Mouse (Mus musculus): ENCODE results near the gene Col13a1. TPM values are rescaled to one million over a fixed set of nuclear protein-coding genes. Genes with fewer than 3 reads are reported as not detected.

The Col13a1 gene
- polyA plus RNA-seq, 2 experiments = 0.39 to 0.79 TPM

DNA sequence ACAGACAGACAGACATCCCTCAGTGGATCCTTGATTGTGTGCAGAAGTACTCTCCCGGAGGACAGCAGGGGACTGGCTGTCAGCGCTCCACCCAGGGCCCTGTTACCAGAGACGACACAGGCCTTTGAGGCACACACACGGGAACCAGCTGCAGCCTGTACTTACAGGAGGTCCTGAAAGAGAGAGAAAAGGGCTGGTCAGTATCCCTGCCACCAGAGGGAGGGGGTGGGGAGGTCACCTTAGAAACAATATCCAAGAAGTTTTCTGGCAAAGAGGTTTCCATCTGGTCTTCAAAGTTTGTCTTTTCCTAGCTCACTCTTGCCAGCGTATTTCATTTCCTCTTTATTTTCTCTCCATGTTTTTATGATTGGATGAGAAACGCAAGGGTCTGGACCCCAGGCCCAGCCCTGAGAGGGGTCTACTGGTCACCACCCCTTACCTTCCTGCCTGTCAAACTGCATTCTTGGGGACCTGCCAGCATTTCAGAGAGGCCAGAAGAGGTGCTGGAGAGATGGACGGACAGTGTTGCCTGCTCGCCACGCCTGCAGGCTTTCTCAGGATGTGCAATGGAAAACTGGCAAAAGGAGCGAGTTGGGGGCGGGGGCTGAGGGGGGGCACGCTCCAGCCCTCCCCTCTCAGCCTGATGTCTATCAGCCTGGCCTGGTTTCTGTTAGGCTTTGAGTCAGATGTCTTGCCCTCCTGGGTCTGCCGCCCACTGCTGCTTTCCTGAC, 58.8 kb downstream of the Col13a1 start:
- ATAC-seq (ENCODE audit: insufficient read depth) (no peak), DNase-seq (ENCODE audit: low read depth in 3 of 3, low spot score in 3 of 3) (no peak)
- Histone ChIP-seq H3K4me2 (ENCODE audit: low read depth) (no peak overlapping the region), H3K9me3 (ENCODE audit: control insufficient read depth, low read length) (no peaks in the 10 kb centered on the region), H3K4me1 (replicated peaks; ENCODE audit: control insufficient read depth in 2 of 2, insufficient read depth in 2 of 2, low read length in 1 of 2) (no peaks in the 10 kb centered on the region), H3K27me3 (ENCODE audit: control insufficient read depth, insufficient read depth, low read length) (no peaks in the 10 kb centered on the region), H3K9ac (replicated peaks) (no peak overlapping the region), H3K27ac (no peak overlapping the region), H3K36me3 (replicated peaks; ENCODE audit: control insufficient read depth, insufficient read depth, low read depth) (no peaks in the 10 kb centered on the region), H3K4me3 (ENCODE audit: insufficient read depth in 1 of 2, low read depth in 2 of 2, low read length in 2 of 2) (no peak overlapping the region)
- 43% methylated on average over 13 of the region's 13 CpGs for WGBS (ENCODE audit: insufficient replicate concordance)
- no peak for TF ChIP-seq CTCF (IDR thresholded peaks at IDR 0.05; ENCODE audit: low read depth)
- TF ChIP-seq EP300 (IDR thresholded peaks at IDR 0.05; ENCODE audit: low read depth) = no peak

DNA sequence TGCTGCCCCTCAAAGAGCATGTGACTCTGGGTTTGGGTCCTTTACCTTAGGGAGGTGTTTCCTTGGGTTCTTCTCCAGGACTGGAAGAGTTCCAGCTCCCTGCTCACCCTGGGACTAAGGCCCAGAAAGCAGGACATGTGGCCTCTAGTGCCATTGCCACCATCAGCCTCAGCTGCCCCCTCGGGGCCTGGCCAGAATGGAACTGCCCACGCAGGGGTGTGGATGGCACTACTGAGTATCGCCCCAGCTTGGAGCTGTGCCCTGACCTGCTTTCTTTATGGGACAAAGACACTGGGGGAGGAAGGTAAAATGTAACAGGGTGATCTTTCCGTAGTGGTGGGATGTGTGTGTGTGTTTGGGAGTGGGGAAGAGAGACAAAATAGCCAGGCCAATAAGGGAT, 59.4 kb downstream of the Col13a1 start:
- Histone ChIP-seq H3K27ac (no peak overlapping the region), H3K9ac (replicated peaks) (no peak overlapping the region), H3K9me3 (ENCODE audit: control insufficient read depth, low read length) (no peaks in the 10 kb centered on the region), H3K4me2 (ENCODE audit: low read depth) (no peak overlapping the region), H3K36me3 (replicated peaks; ENCODE audit: control insufficient read depth, insufficient read depth, low read depth) (no peaks in the 10 kb centered on the region), H3K27me3 (ENCODE audit: control insufficient read depth, insufficient read depth, low read length) (no peaks in the 10 kb centered on the region), H3K4me3 (ENCODE audit: insufficient read depth in 1 of 2, low read depth in 2 of 2, low read length in 2 of 2) (no peak overlapping the region), H3K4me1 (replicated peaks; ENCODE audit: control insufficient read depth in 2 of 2, insufficient read depth in 2 of 2, low read length in 1 of 2) (no peaks in the 10 kb centered on the region)
- 72% methylated on average over 4 of the region's 4 CpGs for WGBS (ENCODE audit: insufficient replicate concordance)
- no peak for DNase-seq (ENCODE audit: low read depth in 3 of 3, low spot score in 3 of 3)
- TF ChIP-seq CTCF (IDR thresholded peaks at IDR 0.05; ENCODE audit: low read depth) = no peak
- TF ChIP-seq EP300 (IDR thresholded peaks at IDR 0.05; ENCODE audit: low read depth) = no peak
- no peak for ATAC-seq (ENCODE audit: insufficient read depth)

DNA sequence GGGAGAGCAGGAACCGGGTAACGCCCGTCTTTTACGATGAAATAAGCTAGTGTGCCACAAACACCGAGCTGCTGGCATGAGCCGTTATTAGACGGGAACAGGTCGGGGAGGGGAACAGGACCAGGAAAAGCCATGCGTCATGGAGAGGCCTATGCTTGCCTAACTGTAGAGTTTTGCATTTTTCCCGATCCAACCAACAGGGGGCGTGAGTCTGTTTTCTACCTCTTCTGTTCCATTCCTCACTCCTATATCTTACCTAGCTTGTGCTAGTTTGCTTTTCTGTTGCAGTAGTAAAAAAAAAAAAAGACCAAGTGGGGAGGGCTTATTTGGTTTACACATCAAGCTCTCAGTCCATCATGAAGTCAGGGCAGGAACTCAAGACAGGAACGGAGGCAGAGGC, 61.8 kb downstream of the Col13a1 start:
- no peaks in the 10 kb centered on the region for H3K36me3 ChIP-seq (replicated peaks; ENCODE audit: control insufficient read depth, insufficient read depth, low read depth)
- WGBS (ENCODE audit: insufficient replicate concordance) = 82% methylated on average over 12 of the region's 12 CpGs
- ATAC-seq (ENCODE audit: insufficient read depth) = no peak
- H3K4me3 ChIP-seq (ENCODE audit: insufficient read depth in 1 of 2, low read depth in 2 of 2, low read length in 2 of 2) = no peak overlapping the region
- DNase-seq (ENCODE audit: low read depth in 3 of 3, low spot score in 3 of 3) = no peak
- no peak overlapping the region for H3K9ac ChIP-seq (replicated peaks)
- H3K9me3 ChIP-seq (ENCODE audit: control insufficient read depth, low read length) = no peaks in the 10 kb centered on the region
- H3K27me3 ChIP-seq (ENCODE audit: control insufficient read depth, insufficient read depth, low read length) = no peaks in the 10 kb centered on the region
- no peaks in the 10 kb centered on the region for H3K4me1 ChIP-seq (replicated peaks; ENCODE audit: control insufficient read depth in 2 of 2, insufficient read depth in 2 of 2, low read length in 1 of 2)
- TF ChIP-seq CTCF (IDR thresholded peaks at IDR 0.05; ENCODE audit: low read depth) (no peak), EP300 (IDR thresholded peaks at IDR 0.05; ENCODE audit: low read depth) (no peak)
- no peak overlapping the region for H3K4me2 ChIP-seq (ENCODE audit: low read depth)
- no peak overlapping the region for H3K27ac ChIP-seq

DNA sequence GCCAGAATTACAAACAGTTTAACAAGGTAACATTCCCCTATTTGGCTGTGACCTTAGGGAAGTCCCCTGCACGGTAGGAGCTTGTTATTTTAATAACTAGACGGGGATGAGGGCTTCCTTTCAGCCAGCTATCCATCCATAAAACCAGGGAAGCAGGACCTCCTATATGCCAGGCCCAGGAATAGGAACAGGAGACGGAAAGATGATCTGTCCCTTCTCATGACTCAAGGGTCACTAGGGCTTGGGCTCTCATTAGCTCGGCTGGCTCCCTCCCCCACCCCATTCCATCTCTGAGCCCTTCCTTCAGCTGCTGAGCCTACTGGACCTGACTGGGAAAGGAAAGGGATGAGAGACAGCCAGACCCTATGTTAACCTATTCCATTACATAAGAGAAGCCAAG, 67.1 kb downstream of the Col13a1 start:
- DNase-seq (ENCODE audit: low read depth in 3 of 3, low spot score in 3 of 3) = no peak
- H3K27me3 ChIP-seq (ENCODE audit: control insufficient read depth, insufficient read depth, low read length) = no peaks in the 10 kb centered on the region
- H3K9ac ChIP-seq (replicated peaks) = no peak overlapping the region
- H3K27ac ChIP-seq = no peak overlapping the region
- TF ChIP-seq EP300 (IDR thresholded peaks at IDR 0.05; ENCODE audit: low read depth) (no peak), CTCF (IDR thresholded peaks at IDR 0.05; ENCODE audit: low read depth) (no peak)
- no peak overlapping the region for H3K4me2 ChIP-seq (ENCODE audit: low read depth)
- ATAC-seq (ENCODE audit: insufficient read depth) = no peak
- no peak overlapping the region for H3K4me3 ChIP-seq (ENCODE audit: insufficient read depth in 1 of 2, low read depth in 2 of 2, low read length in 2 of 2)
- 54% methylated on average over 4 of the region's 4 CpGs for WGBS (ENCODE audit: insufficient replicate concordance)
- no peaks in the 10 kb centered on the region for H3K36me3 ChIP-seq (replicated peaks; ENCODE audit: control insufficient read depth, insufficient read depth, low read depth)
- no peaks in the 10 kb centered on the region for H3K9me3 ChIP-seq (ENCODE audit: control insufficient read depth, low read length)
- no peaks in the 10 kb centered on the region for H3K4me1 ChIP-seq (replicated peaks; ENCODE audit: control insufficient read depth in 2 of 2, insufficient read depth in 2 of 2, low read length in 1 of 2)

DNA sequence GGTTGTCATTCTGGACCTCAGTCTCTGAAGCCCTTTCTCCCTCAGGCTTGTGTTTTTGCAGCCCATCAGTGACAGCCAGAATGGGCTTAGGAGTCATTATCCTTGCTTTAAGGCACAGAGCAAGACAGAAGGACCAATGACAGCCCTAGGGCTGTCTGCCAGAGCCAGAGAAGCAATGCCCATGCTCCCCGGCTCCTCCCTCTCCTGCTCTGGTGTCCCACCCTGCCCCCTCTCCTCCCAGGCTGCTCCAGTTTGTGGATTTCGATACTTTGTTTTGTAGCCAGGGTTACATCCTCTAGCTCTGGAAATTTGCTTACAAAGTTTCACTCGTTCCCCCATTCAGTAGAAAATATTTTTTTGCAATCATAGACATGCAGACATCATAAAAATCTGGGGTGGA, 69.9 kb downstream of the Col13a1 start:
- DNase-seq (ENCODE audit: low read depth in 3 of 3, low spot score in 3 of 3) (no peak), ATAC-seq (ENCODE audit: insufficient read depth) (no peak)
- no peak overlapping the region for H3K4me3 ChIP-seq (ENCODE audit: insufficient read depth in 1 of 2, low read depth in 2 of 2, low read length in 2 of 2)
- H3K36me3 ChIP-seq (replicated peaks; ENCODE audit: control insufficient read depth, insufficient read depth, low read depth) = no peaks in the 10 kb centered on the region
- no peaks in the 10 kb centered on the region for H3K9me3 ChIP-seq (ENCODE audit: control insufficient read depth, low read length)
- 67% methylated on average over 3 of the region's 3 CpGs for WGBS (ENCODE audit: insufficient replicate concordance)
- H3K27me3 ChIP-seq (ENCODE audit: control insufficient read depth, insufficient read depth, low read length) = no peaks in the 10 kb centered on the region
- no peak overlapping the region for H3K9ac ChIP-seq (replicated peaks)
- H3K27ac ChIP-seq = no peak overlapping the region
- H3K4me1 ChIP-seq (replicated peaks; ENCODE audit: control insufficient read depth in 2 of 2, insufficient read depth in 2 of 2, low read length in 1 of 2) = no peaks in the 10 kb centered on the region
- no peak for TF ChIP-seq EP300 (IDR thresholded peaks at IDR 0.05; ENCODE audit: low read depth)
- no peak for TF ChIP-seq CTCF (IDR thresholded peaks at IDR 0.05; ENCODE audit: low read depth)
- no peak overlapping the region for H3K4me2 ChIP-seq (ENCODE audit: low read depth)

Data from liver, embryonic 14.5 days (tissue).